Comparison of ENCODE assay signal across 8 mouse cellular contexts in the genomic region with DNA sequence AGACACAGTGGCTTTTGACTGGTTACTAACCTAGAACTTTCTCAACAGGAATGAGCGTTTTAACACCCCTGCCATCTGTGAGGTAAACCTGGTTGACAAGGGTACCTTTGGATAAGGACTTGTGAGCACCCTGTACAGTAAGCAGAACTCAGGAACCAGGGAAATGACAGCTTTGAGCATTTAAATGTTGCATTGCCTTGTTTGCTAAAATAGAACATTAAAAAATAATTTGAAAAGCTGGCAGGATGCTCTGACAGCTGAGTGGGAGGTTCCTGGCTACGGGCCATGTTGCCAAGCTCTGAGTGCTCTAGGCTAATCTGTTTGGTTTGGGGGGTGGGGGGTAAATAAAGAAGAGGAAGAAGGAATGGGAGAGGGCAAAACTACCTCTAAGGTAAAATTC.
DNase-seq lines count a peak whose midpoint lies in the region; ATAC-seq and TF ChIP-seq lines count a peak whose summit lies in the region.
"Had no signal": no experiment of that assay in that cellular context is flagged by ENCODE, and none has a peak within 500 bp of the region (broad histone marks: within the 10 kb centered on the region; RNA-seq: fewer than 3 reads in every experiment).

No protein-coding gene starts in this region.

- peaks cover 3% of the 10 kb centered on the region; the same call in 1 of the 2 replicates for H3K9me3 ChIP-seq in hindbrain, postnatal 0 days (ENCODE audit: low read length)

- no peak overlapping the region; the same call in 1 of the 2 replicates for H3K9ac ChIP-seq in hindbrain, postnatal 0 days (replicated peaks; ENCODE audit: low read length)
- H3K9ac ChIP-seq: heart, embryonic 15.5 days had no signal

- peaks cover 10% of the 10 kb centered on the region; the same call in 1 of the 2 replicates for H3K4me1 ChIP-seq in hindbrain, postnatal 0 days (ENCODE audit: insufficient read depth, low read length)

- 0 out of 2 replicates have a peak overlapping the region, but pooled peaks have one; percentile 17 for H3K4me2 ChIP-seq in hindbrain, postnatal 0 days (ENCODE audit: low read depth, low read length)

- no peak overlapping the region for H3K27ac ChIP-seq in hindbrain, postnatal 0 days

- 0 out of 2 replicates have a peak, but pooled peaks have one; percentile 36 for ATAC-seq in hindbrain, postnatal 0 days

- WGBS in hindbrain, postnatal 0 days, result 15% methylated on average over 2 of the region's 2 CpGs

- H3K27me3 ChIP-seq in hindbrain, postnatal 0 days (ENCODE audit: insufficient read depth, low read length), result no peaks in the 10 kb centered on the region
- H3K27me3 ChIP-seq: heart, embryonic 15.5 days had no signal

- TF ChIP-seq CTCF in hindbrain, postnatal 0 days (IDR thresholded peaks at IDR 0.05; ENCODE audit: low read depth), result no peak

- DNase-seq in kidney, postnatal 4 days, result peak; percentile 43 to 52
- no peak for DNase-seq in kidney, adult 11 months
- peak; percentile 73 to 77 for DNase-seq in cerebellum, postnatal 14 days
- peak; percentile 63 for DNase-seq in hindbrain, postnatal 0 days (ENCODE audit: low spot score)
- peak; percentile 59 to 76 for DNase-seq in lung, postnatal 4 days
- no peak for DNase-seq in embryo, embryonic 10.5 days (ENCODE audit: low spot score)
- no peak for DNase-seq in spleen, postnatal 4 days (ENCODE audit: low spot score in 2 of 2)

- H3K36me3 ChIP-seq in hindbrain, postnatal 0 days (ENCODE audit: insufficient read depth, low read length), result no peaks in the 10 kb centered on the region

- H3K4me3 ChIP-seq in hindbrain, postnatal 0 days (ENCODE audit: low read length), result no peak overlapping the region
- H3K4me3 ChIP-seq: heart, embryonic 15.5 days had no signal

Comparison
In these comparisons a context has a peak if more than half of its experiments do, and no peak if none do; other contexts are left out.
1. DNase-seq: peak in kidney, postnatal 4 days (2 of 2), cerebellum, postnatal 14 days (2 of 2), hindbrain, postnatal 0 days (single experiment) and lung, postnatal 4 days (2 of 2); none in kidney, adult 11 months (single experiment), embryo, embryonic 10.5 days (single experiment) and spleen, postnatal 4 days (0 of 2).